Mouse (Mus musculus): ENCODE measurements around the gene Zc2hc1b.

GRCm38 (mm10) chr10:13118770-13119102, 59.1 kb downstream of the Zc2hc1b start:
- TF ChIP-seq CTCF (IDR thresholded peaks at IDR 0.05; ENCODE audit: borderline replicate concordance, insufficient read depth, low read length) (no peak), POLR2A (IDR thresholded peaks at IDR 0.05; ENCODE audit: low read depth, low read length) (no peak)
